Mouse (Mus musculus) bone marrow, adult 2 months (tissue): ENCODE results near the gene Acad12.

ENCODE experiments used
- CTCF ChIP-seq: fragments of 200-500 bp; IDR thresholded peaks from 2 replicates; pipeline ENCODE4 v1.5.1; 2011; ENCODE audit warnings: low read length, control low read depth; ENCODE audit not compliant: control insufficient read depth, insufficient read depth
- POLR2A ChIP-seq: fragments of 200-500 bp; IDR thresholded peaks from 2 replicates; pipeline ENCODE4 v1.6.1; 2011; ENCODE audit warnings: low read depth, mild to moderate bottlenecking, control low read depth, low read length, borderline replicate concordance; ENCODE audit not compliant: control insufficient read depth

- TF ChIP-seq CTCF (no peak), POLR2A (no peak)
Observed at GRCm38 (mm10) chr5:121570787-121571186, 48.0 kb downstream of the Acad12 start.
